8 mouse cellular contexts compared by ENCODE assay signal in the genomic region with DNA sequence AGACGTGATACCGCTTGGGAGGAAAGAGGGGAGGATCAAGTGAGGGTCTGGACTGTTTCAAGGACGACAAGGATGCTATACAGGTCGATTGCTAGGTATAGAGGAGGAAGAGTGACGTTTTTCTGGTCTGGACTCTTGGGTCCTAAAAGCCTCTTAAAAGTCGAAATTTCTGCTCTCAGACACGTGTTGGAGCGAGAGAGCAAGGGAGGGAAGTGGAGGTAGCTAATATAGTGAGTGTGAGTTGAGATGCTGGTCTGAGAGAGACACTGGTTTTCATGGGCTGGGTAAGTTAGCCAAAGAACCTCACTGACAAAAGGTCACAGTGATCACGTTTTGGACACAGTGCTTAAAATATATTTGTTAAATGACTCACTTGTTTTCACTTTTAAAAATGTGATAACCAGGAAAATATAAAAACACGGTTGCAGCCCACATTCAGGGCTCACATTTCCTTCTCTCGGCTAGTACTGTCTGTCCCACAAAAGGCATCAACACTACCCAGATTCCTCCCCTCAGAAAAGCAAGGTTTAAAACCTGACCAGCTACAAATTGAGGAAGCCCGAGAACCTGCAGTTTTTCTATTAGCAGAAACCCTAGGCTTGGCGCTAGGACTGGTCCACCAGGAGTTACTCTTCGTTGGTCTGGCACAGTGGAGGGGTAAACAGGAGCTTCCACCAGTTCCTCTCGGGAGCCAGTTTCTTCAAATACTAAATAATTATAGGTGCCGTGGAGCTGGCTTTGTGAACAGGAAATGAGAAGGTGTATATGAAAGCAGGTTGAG. TPM values are rescaled to one million over a fixed set of nuclear protein-coding genes. Genes with fewer than 3 reads are reported as not detected.
DNase-seq lines count a peak whose midpoint lies in the region; ATAC-seq and TF ChIP-seq lines count a peak whose summit lies in the region.

No protein-coding gene starts in this region.

- H3K36me3 ChIP-seq in kidney, embryonic 15.5 days, result peaks cover 7% of the 10 kb centered on the region
- peaks cover 10% of the 10 kb centered on the region for H3K36me3 ChIP-seq in intestine, embryonic 14.5 days (ENCODE audit: control insufficient read depth, insufficient read depth, low read length)
- peaks cover 10% of the 10 kb centered on the region for H3K36me3 ChIP-seq in neural tube, embryonic 12.5 days

- WGBS in kidney, embryonic 15.5 days, result 38% methylated on average over 16 of the region's 16 CpGs
- 36% methylated on average over 16 of the region's 16 CpGs for WGBS in intestine, embryonic 14.5 days
- 48% methylated on average over 16 of the region's 16 CpGs for WGBS in neural tube, embryonic 12.5 days

- peak overlapping the region; percentile 69 for H3K4me3 ChIP-seq in kidney, embryonic 15.5 days (replicated peaks)
- peak overlapping the region; percentile 91 for H3K4me3 ChIP-seq in cortical plate, adult 2 months (ENCODE audit: insufficient read depth, low read length)
- peak overlapping the region; percentile 72; the same call in 1 of the 2 replicates for H3K4me3 ChIP-seq in intestine, embryonic 14.5 days (ENCODE audit: low read depth, low read length)
- H3K4me3 ChIP-seq in neural tube, embryonic 12.5 days, result peak overlapping the region; percentile 74; the same call in 1 of the 2 replicates

- H3K27me3 ChIP-seq in kidney, embryonic 15.5 days, result 0 out of 2 replicates have a peak, but pooled peaks cover 5% of the 10 kb centered on the region
- no peaks in the 10 kb centered on the region for H3K27me3 ChIP-seq in intestine, embryonic 14.5 days (replicated peaks; ENCODE audit: control insufficient read depth, insufficient read depth, low read length)
- no peaks in the 10 kb centered on the region for H3K27me3 ChIP-seq in neural tube, embryonic 12.5 days (replicated peaks)

- H3K4me1 ChIP-seq in kidney, embryonic 15.5 days, result peaks cover 19% of the 10 kb centered on the region
- H3K4me1 ChIP-seq in cortical plate, adult 2 months (ENCODE audit: control insufficient read depth, insufficient read depth, low read length), result peaks cover 1% of the 10 kb centered on the region; the same call in 1 of the 2 replicates
- H3K4me1 ChIP-seq in intestine, embryonic 14.5 days (replicated peaks; ENCODE audit: control insufficient read depth, insufficient read depth, low read length), result peaks cover 7% of the 10 kb centered on the region
- H3K4me1 ChIP-seq in neural tube, embryonic 12.5 days, result peaks cover 15% of the 10 kb centered on the region; the same call in 1 of the 2 replicates

- TF ChIP-seq CTCF in cortical plate, adult 2 months (IDR thresholded peaks at IDR 0.05; ENCODE audit: extremely low read depth, insufficient read depth, low read length), result no peak

- H3K9ac ChIP-seq in kidney, embryonic 15.5 days, result peak overlapping the region; percentile 79; the same call in 1 of the 2 replicates
- no peak overlapping the region for H3K9ac ChIP-seq in intestine, embryonic 14.5 days (ENCODE audit: low read length)
- no peak overlapping the region for H3K9ac ChIP-seq in neural tube, embryonic 12.5 days

- no peak for TF ChIP-seq POLR2A in cortical plate, adult 2 months (IDR thresholded peaks at IDR 0.05; ENCODE audit: extremely low read depth, insufficient read depth, low read length)

- H3K9me3 ChIP-seq in kidney, embryonic 15.5 days (replicated peaks), result no peaks in the 10 kb centered on the region
- H3K9me3 ChIP-seq in intestine, embryonic 14.5 days (ENCODE audit: control insufficient read depth, low read length), result no peaks in the 10 kb centered on the region
- H3K9me3 ChIP-seq in neural tube, embryonic 12.5 days, result no peaks in the 10 kb centered on the region

- ATAC-seq in kidney, embryonic 15.5 days (replicated peaks; ENCODE audit: low FRiP score), result peak; percentile 26; the same call in 1 of the 2 replicates
- ATAC-seq in intestine, embryonic 14.5 days (replicated peaks; ENCODE audit: low FRiP score, low TSS enrichment, low read depth), result 0 out of 2 replicates have a peak, but pooled peaks have one; percentile 7
- ATAC-seq in neural tube, embryonic 12.5 days (ENCODE audit: low FRiP score, low read depth), result peak; percentile 1; the same call in 1 of the 2 replicates
- ATAC-seq in monocyte, adult 5-6 weeks (replicated peaks; ENCODE audit: insufficient number of reproducible peaks, low FRiP score, low TSS enrichment, poor library complexity, severe bottlenecking), result no peak

- H3K27ac ChIP-seq in kidney, embryonic 15.5 days, result no peak overlapping the region
- no peak overlapping the region for H3K27ac ChIP-seq in cortical plate, adult 2 months (ENCODE audit: insufficient read depth, low read length)
- no peak overlapping the region; the same call in 1 of the 2 replicates for H3K27ac ChIP-seq in intestine, embryonic 14.5 days (ENCODE audit: low read depth)
- no peak overlapping the region for H3K27ac ChIP-seq in neural tube, embryonic 12.5 days

- no peak for DNase-seq in kidney, postnatal 25 days
- DNase-seq in intestine, embryonic 14.5 days (ENCODE audit: low spot score), result no peak
- DNase-seq in layer of hippocampus, adult 18-20 months (ENCODE audit: low spot score in 2 of 2), result no peak
- DNase-seq in right cerebral cortex, postnatal 14 days, result no peak

- peak overlapping the region; percentile 97 for H3K4me2 ChIP-seq in kidney, embryonic 15.5 days
- peak overlapping the region; percentile 85 for H3K4me2 ChIP-seq in intestine, embryonic 14.5 days (ENCODE audit: low read length)
- H3K4me2 ChIP-seq in neural tube, embryonic 12.5 days (replicated peaks), result peak overlapping the region; percentile 75

RNA-seq across cellular contexts. Expression of gene Tubb2a, which starts 0.9 kb away (rescaled TPM):
- 102 and 132 TPM in 2 replicates for polyA plus RNA-seq in kidney, embryonic 15.5 days (2015; fragmentation: Nextera tagmentation; extraction: Ambion mirVana)
- 1,313 and 1,351 TPM in 2 replicates for polyA plus RNA-seq in cortical plate, adult 2 months (2012; rRNA removed)
- polyA plus RNA-seq in intestine, embryonic 14.5 days (2014; fragmentation: Nextera tagmentation; extraction: Ambion mirVana), result 200 and 219 TPM in 2 replicates
- polyA plus RNA-seq in neural tube, embryonic 12.5 days (2016; fragmentation: Nextera tagmentation; extraction: Ambion mirVana), result 960 and 968 TPM in 2 replicates
- total RNA-seq in layer of hippocampus, adult 18-20 months (2021), result 100 to 1,000 TPM; 919 to 955 TPM
- 29.8 to 47.6 TPM (median 39.0 TPM) in 3 replicates for total RNA-seq in monocyte, adult 5-6 weeks (2017)

RNA-seq across cellular contexts. Expression of gene Bphl, which starts 41.3 kb away (rescaled TPM):
- 66.7 and 72.2 TPM in 2 replicates for polyA plus RNA-seq in kidney, embryonic 15.5 days (2015; fragmentation: Nextera tagmentation; extraction: Ambion mirVana)
- 51.4 and 54.0 TPM in 2 replicates for polyA plus RNA-seq in cortical plate, adult 2 months (2012; rRNA removed)
- 40.4 TPM in 2 replicates for polyA plus RNA-seq in intestine, embryonic 14.5 days (2014; fragmentation: Nextera tagmentation; extraction: Ambion mirVana)
- 34.3 and 35.4 TPM in 2 replicates for polyA plus RNA-seq in neural tube, embryonic 12.5 days (2016; fragmentation: Nextera tagmentation; extraction: Ambion mirVana)
- 10 to 100 TPM; 52.0 to 56.0 TPM for total RNA-seq in layer of hippocampus, adult 18-20 months (2021)
- 3.4 to 10.3 TPM (median 10.2 TPM) in 3 replicates for total RNA-seq in monocyte, adult 5-6 weeks (2017)

RNA-seq across cellular contexts. Expression of gene Tubb2b, which starts 51.6 kb away (rescaled TPM):
- polyA plus RNA-seq in kidney, embryonic 15.5 days (2015; fragmentation: Nextera tagmentation; extraction: Ambion mirVana), result 29.3 and 36.6 TPM in 2 replicates
- polyA plus RNA-seq in cortical plate, adult 2 months (2012; rRNA removed), result 264 and 334 TPM in 2 replicates
- 35.5 and 41.5 TPM in 2 replicates for polyA plus RNA-seq in intestine, embryonic 14.5 days (2014; fragmentation: Nextera tagmentation; extraction: Ambion mirVana)
- 425 and 501 TPM in 2 replicates for polyA plus RNA-seq in neural tube, embryonic 12.5 days (2016; fragmentation: Nextera tagmentation; extraction: Ambion mirVana)
- total RNA-seq in layer of hippocampus, adult 18-20 months (2021), result 100 to 1,000 TPM; 192 to 215 TPM
- total RNA-seq in monocyte, adult 5-6 weeks (2017), result 5.1 to 7.5 TPM (median 5.7 TPM) in 3 replicates
